Mouse (Mus musculus): ENCODE data around the gene Adamts3. TPM values are rescaled to one million over a fixed set of nuclear protein-coding genes. Genes with fewer than 3 reads are reported as not detected.

Adamts3 gene
- total and polyA plus RNA-seq, 3 experiments: 0.05 TPM; not detected in 2

- Histone ChIP-seq H3K4me3 (ENCODE audit: low read depth, low read length) (no peak overlapping the region), H3K36me3 (replicated peaks) (no peaks in the 10 kb centered on the region), H3K4me1 (ENCODE audit: insufficient read depth, low read depth, low read length) (no peaks in the 10 kb centered on the region), H3K9me3 (replicated peaks) (peaks cover 32% of the 10 kb centered on the region), H3K27me3 (ENCODE audit: insufficient read depth, low read length) (no peaks in the 10 kb centered on the region)
- DNase-seq (ENCODE audit: low spot score) (no peak), ATAC-seq (ENCODE audit: extremely low read depth, insufficient number of reproducible peaks, low FRiP score, poor library complexity, severe bottlenecking) (no peak)
- no peak for TF ChIP-seq TAL1 (conservative IDR thresholded peaks at IDR 0.05; ENCODE audit: low read depth, low read length)
These were observed 1.7 kb downstream of the Adamts3 start for GRCm38 (mm10) chr5:89881425-89881824.

GRCm38 (mm10) chr5:89878866-89879392 is 4.2 kb downstream of the Adamts3 start:
- no peak for ATAC-seq (ENCODE audit: extremely low read depth, insufficient number of reproducible peaks, low FRiP score, poor library complexity, severe bottlenecking)
- TF ChIP-seq GATA1 (IDR thresholded peaks at IDR 0.05; ENCODE audit: borderline replicate concordance, low read length) (no peak), CTCF (IDR thresholded peaks at IDR 0.05; ENCODE audit: low read depth, low read length) (no peak), GATA2 (IDR thresholded peaks at IDR 0.05; ENCODE audit: borderline replicate concordance, low read depth, low read length) (no peak), TAL1 (conservative IDR thresholded peaks at IDR 0.05; ENCODE audit: low read depth, low read length) (no peak), POLR2AphosphoS5 (IDR thresholded peaks at IDR 0.05; ENCODE audit: insufficient replicate concordance, low read depth, low read length) (no peak)
- no peak for DNase-seq (ENCODE audit: low spot score)
- Histone ChIP-seq H3K36me3 (replicated peaks) (no peaks in the 10 kb centered on the region), H3K9me3 (replicated peaks) (peaks cover 29% of the 10 kb centered on the region), H3K4me3 (ENCODE audit: low read depth, low read length) (no peak overlapping the region), H3K4me1 (ENCODE audit: insufficient read depth, low read depth, low read length) (no peaks in the 10 kb centered on the region), H3K27me3 (ENCODE audit: insufficient read depth, low read length) (no peaks in the 10 kb centered on the region)

- Histone ChIP-seq H3K4me3 (ENCODE audit: low read depth, low read length) (no peak overlapping the region), H3K4me1 (ENCODE audit: insufficient read depth, low read depth, low read length) (no peaks in the 10 kb centered on the region), H3K27me3 (ENCODE audit: insufficient read depth, low read length) (no peaks in the 10 kb centered on the region), H3K36me3 (replicated peaks) (no peaks in the 10 kb centered on the region), H3K9me3 (replicated peaks) (peaks cover 17% of the 10 kb centered on the region)
- ATAC-seq (ENCODE audit: extremely low read depth, insufficient number of reproducible peaks, low FRiP score, poor library complexity, severe bottlenecking): no peak
- TF ChIP-seq TAL1 (conservative IDR thresholded peaks at IDR 0.05; ENCODE audit: low read depth, low read length) (no peak), POLR2AphosphoS5 (IDR thresholded peaks at IDR 0.05; ENCODE audit: insufficient replicate concordance, low read depth, low read length) (no peak), GATA2 (IDR thresholded peaks at IDR 0.05; ENCODE audit: borderline replicate concordance, low read depth, low read length) (no peak)
- no peak for DNase-seq (ENCODE audit: low spot score)
These were observed 10.5 kb downstream of the Adamts3 start for GRCm38 (mm10) chr5:89872661-89873060.

GRCm38 (mm10) chr5:89859603-89860002 is 23.5 kb downstream of the Adamts3 start:
- no peak for ATAC-seq (ENCODE audit: extremely low read depth, insufficient number of reproducible peaks, low FRiP score, poor library complexity, severe bottlenecking)
- H3K4me3 ChIP-seq (ENCODE audit: low read depth, low read length): no peak overlapping the region
- TF ChIP-seq CTCF (IDR thresholded peaks at IDR 0.05; ENCODE audit: low read depth, low read length): no peak
- TF ChIP-seq TAL1 (conservative IDR thresholded peaks at IDR 0.05; ENCODE audit: low read depth, low read length): no peak
- TF ChIP-seq POLR2AphosphoS5 (IDR thresholded peaks at IDR 0.05; ENCODE audit: insufficient replicate concordance, low read depth, low read length): no peak
- no peak for TF ChIP-seq GATA1 (IDR thresholded peaks at IDR 0.05; ENCODE audit: borderline replicate concordance, low read length)
- no peak for TF ChIP-seq GATA2 (IDR thresholded peaks at IDR 0.05; ENCODE audit: borderline replicate concordance, low read depth, low read length)

GRCm38 (mm10) chr5:89858837-89859236 is 24.3 kb downstream of the Adamts3 start:
- ATAC-seq (ENCODE audit: extremely low read depth, insufficient number of reproducible peaks, low FRiP score, poor library complexity, severe bottlenecking) (no peak), DNase-seq (ENCODE audit: low spot score) (no peak)
- Histone ChIP-seq H3K4me3 (ENCODE audit: low read depth, low read length) (no peak overlapping the region), H3K27me3 (ENCODE audit: insufficient read depth, low read length) (no peaks in the 10 kb centered on the region), H3K4me1 (ENCODE audit: insufficient read depth, low read depth, low read length) (no peaks in the 10 kb centered on the region), H3K36me3 (replicated peaks) (no peaks in the 10 kb centered on the region), H3K9me3 (replicated peaks) (peaks cover 22% of the 10 kb centered on the region)
- TF ChIP-seq GATA1 (IDR thresholded peaks at IDR 0.05; ENCODE audit: borderline replicate concordance, low read length) (no peak), GATA2 (IDR thresholded peaks at IDR 0.05; ENCODE audit: borderline replicate concordance, low read depth, low read length) (no peak), CTCF (IDR thresholded peaks at IDR 0.05; ENCODE audit: low read depth, low read length) (no peak), TAL1 (conservative IDR thresholded peaks at IDR 0.05; ENCODE audit: low read depth, low read length) (no peak), POLR2AphosphoS5 (IDR thresholded peaks at IDR 0.05; ENCODE audit: insufficient replicate concordance, low read depth, low read length) (no peak)

More at GRCm38 (mm10) chr5:89859603-89860002, 23.5 kb downstream of the Adamts3 start:
- no peaks in the 10 kb centered on the region for H3K4me1 ChIP-seq (ENCODE audit: insufficient read depth, low read depth, low read length)
- H3K27me3 ChIP-seq (ENCODE audit: insufficient read depth, low read length): no peaks in the 10 kb centered on the region
- no peak for DNase-seq (ENCODE audit: low spot score)
- peaks cover 25% of the 10 kb centered on the region for H3K9me3 ChIP-seq (replicated peaks)
- no peaks in the 10 kb centered on the region for H3K36me3 ChIP-seq (replicated peaks)

- Histone ChIP-seq H3K9me3 (replicated peaks) (peaks cover 52% of the 10 kb centered on the region), H3K27me3 (ENCODE audit: insufficient read depth, low read length) (no peaks in the 10 kb centered on the region)
- ATAC-seq (ENCODE audit: extremely low read depth, insufficient number of reproducible peaks, low FRiP score, poor library complexity, severe bottlenecking): no peak
These were observed 36.6 kb downstream of the Adamts3 start for GRCm38 (mm10) chr5:89846551-89846950.

More at GRCm38 (mm10) chr5:89846551-89846950, 36.6 kb downstream of the Adamts3 start:
- Histone ChIP-seq H3K4me3 (ENCODE audit: low read depth, low read length) (no peak overlapping the region), H3K36me3 (replicated peaks) (no peaks in the 10 kb centered on the region), H3K4me1 (ENCODE audit: insufficient read depth, low read depth, low read length) (no peaks in the 10 kb centered on the region)
- DNase-seq (ENCODE audit: low spot score): no peak
- no peak for TF ChIP-seq GATA1 (IDR thresholded peaks at IDR 0.05; ENCODE audit: borderline replicate concordance, low read length)
- no peak for TF ChIP-seq TAL1 (conservative IDR thresholded peaks at IDR 0.05; ENCODE audit: low read depth, low read length)
- TF ChIP-seq CTCF (IDR thresholded peaks at IDR 0.05; ENCODE audit: low read depth, low read length): no peak
- no peak for TF ChIP-seq POLR2AphosphoS5 (IDR thresholded peaks at IDR 0.05; ENCODE audit: insufficient replicate concordance, low read depth, low read length)
- TF ChIP-seq GATA2 (IDR thresholded peaks at IDR 0.05; ENCODE audit: borderline replicate concordance, low read depth, low read length): no peak
